Mouse (Mus musculus) heart, embryonic 14.5 days (tissue): Measurements from ENCODE around the gene Gm6588. TPM values are rescaled to one million over a fixed set of nuclear protein-coding genes. Genes with fewer than 3 reads are reported as not detected.

ENCODE experiments used
- ATAC-seq: fragments of 200-750 bp; cut with Nextera tagmentation; 2 replicates; pipeline ENCODE4 v1.8.0; 2017; ENCODE audit warnings: low read depth, moderate TSS enrichment; ENCODE audit not compliant: insufficient number of reproducible peaks, insufficient read depth, low FRiP score
- H3K27ac ChIP-seq, 2 experiments: fragments of 200-500 bp in 1 of 2; fragments of 300-500 bp in 1 of 2; sonication (generic) in 1 of 2; replicated peaks in 1 of 2; 2 replicates each; pipeline ENCODE4 v1.5.1; 2012 to 2014; ENCODE audit warnings: low read depth in 2 of 2, low read length in 2 of 2, control low read depth in 1 of 2, mild to moderate bottlenecking in 1 of 2, mixed read lengths in 1 of 2; ENCODE audit not compliant: control insufficient read depth in 1 of 2, insufficient read depth in 1 of 2
- H3K27me3 ChIP-seq: fragments of 300-500 bp; sonication (generic); 2 replicates; pipeline ENCODE4 v1.6.1; 2014; ENCODE audit warnings: mild to moderate bottlenecking, low read length, control low read depth; ENCODE audit not compliant: control insufficient read depth, insufficient read depth
- H3K36me3 ChIP-seq: fragments of 300-500 bp; sonication (generic); 2 replicates; pipeline ENCODE4 v1.6.1; 2014; ENCODE audit warnings: mild to moderate bottlenecking, control low read depth, low read length, mixed read lengths; ENCODE audit not compliant: control insufficient read depth, insufficient read depth
- H3K4me1 ChIP-seq, 2 experiments: fragments of 200-500 bp in 1 of 2; fragments of 300-500 bp in 1 of 2; sonication (generic) in 1 of 2; 2 replicates each; pipeline ENCODE4 v1.6.1; 2012 to 2014; ENCODE audit warnings: low read length in 2 of 2, control low read depth in 1 of 2, mixed read lengths in 1 of 2; ENCODE audit not compliant: control insufficient read depth in 2 of 2, insufficient read depth in 2 of 2
- H3K4me2 ChIP-seq: fragments of 300-500 bp; sonication (generic); 2 replicates; pipeline ENCODE4 v1.6.1; 2014; ENCODE audit warnings: mild to moderate bottlenecking, low read length
- H3K4me3 ChIP-seq, 2 experiments: fragments of 200-500 bp in 1 of 2; fragments of 300-500 bp in 1 of 2; sonication (generic) in 1 of 2; 2 replicates each; pipeline ENCODE4 v1.5.1; 2012 to 2014; ENCODE audit warnings: low read length in 2 of 2, mild to moderate bottlenecking in 2 of 2, control low read depth in 1 of 2, low read depth in 1 of 2, moderate library complexity in 1 of 2; ENCODE audit not compliant: control insufficient read depth in 1 of 2, insufficient read depth in 1 of 2
- H3K9ac ChIP-seq: fragments of 300-500 bp; sonication (generic); 2 replicates; pipeline ENCODE4 v1.6.1; 2014; ENCODE audit warnings: mild to moderate bottlenecking, low read length
- H3K9me3 ChIP-seq: fragments of 300-500 bp; sonication (generic); 2 replicates; pipeline ENCODE4 v1.6.1; 2016; ENCODE audit warnings: low read length, control low read depth; ENCODE audit not compliant: control insufficient read depth
- WGBS: fragments of 180-500 bp; shearing (Covaris S2); extraction: QIAGEN DNeasy Blood & Tissue Kit; methylation state at CpG from one replicate; pipeline ENCODE4 v1.1.7; 2014; 5-methylcytosine and 5-hydroxymethylcytosine counted together
- polyA plus RNA-seq: library from polyadenylated mRNA; unstranded; fragments of >200 nt; fragmentation: Nextera tagmentation; extraction: Ambion mirVana; gene quantifications from 2 replicates; pipeline ENCODE4 v1.2.1, GENCODE M21; 2014

Gene Gm6588
- polyA plus RNA-seq, 1 experiment from 2014 or later = not detected

GRCm38 (mm10) chr5:112487504-112487903, 38.3 kb downstream of the Gm6588 start:
- H3K27me3 ChIP-seq = peaks cover 29% of the 10 kb centered on the region
- H3K4me3 ChIP-seq = no peak overlapping the region
- no peaks in the 10 kb centered on the region for H3K4me1 ChIP-seq
- 96% methylated on average over 1 of the region's 1 CpGs for WGBS
- no peak overlapping the region for H3K4me2 ChIP-seq
- no peaks in the 10 kb centered on the region for H3K36me3 ChIP-seq
- H3K27ac ChIP-seq = no peak overlapping the region
- ATAC-seq = no peak
- no peak overlapping the region for H3K9ac ChIP-seq
- H3K9me3 ChIP-seq = no peaks in the 10 kb centered on the region

- Histone ChIP-seq H3K4me1 (no peaks in the 10 kb centered on the region), H3K9ac (no peak overlapping the region), H3K9me3 (no peaks in the 10 kb centered on the region), H3K36me3 (no peaks in the 10 kb centered on the region), H3K4me3 (no peak overlapping the region), H3K27me3 (peaks cover 22% of the 10 kb centered on the region), H3K27ac (no peak overlapping the region), H3K4me2 (no peak overlapping the region)
- no peak for ATAC-seq
- 70% methylated on average over 8 of the region's 8 CpGs for WGBS
These were observed 39.0 kb downstream of the Gm6588 start for GRCm38 (mm10) chr5:112488101-112488776.

- ATAC-seq = no peak
- Histone ChIP-seq H3K27me3 (peaks cover 4% of the 10 kb centered on the region; the same call in 1 of the 2 replicates), H3K4me2 (no peak overlapping the region), H3K36me3 (no peaks in the 10 kb centered on the region), H3K27ac (no peak overlapping the region), H3K9me3 (no peaks in the 10 kb centered on the region), H3K4me3 (no peak overlapping the region), H3K4me1 (peaks cover 0 to 3% of the 10 kb centered on the region in 2 experiments; a peak in 1 of 4 replicates), H3K9ac (no peak overlapping the region)
- WGBS = 48% methylated on average over 11 of the region's 11 CpGs
These were observed 42.3 kb downstream of the Gm6588 start for GRCm38 (mm10) chr5:112491489-112491888.

GRCm38 (mm10) chr5:112493492-112493891, 44.3 kb downstream of the Gm6588 start:
- Histone ChIP-seq H3K9ac (no peak overlapping the region), H3K27ac (no peak overlapping the region), H3K4me2 (no peak overlapping the region), H3K27me3 (peaks cover 3% of the 10 kb centered on the region), H3K9me3 (no peaks in the 10 kb centered on the region), H3K4me3 (no peak overlapping the region), H3K36me3 (no peaks in the 10 kb centered on the region), H3K4me1 (peaks cover 0 to 3% of the 10 kb centered on the region in 2 experiments; a peak in 1 of 4 replicates)
- ATAC-seq = peak; percentile 15; the same call in 1 of the 2 replicates
- WGBS = 23% methylated on average over 11 of the region's 11 CpGs

- H3K9me3 ChIP-seq = no peaks in the 10 kb centered on the region
- H3K27ac ChIP-seq = no peak overlapping the region
- H3K9ac ChIP-seq = no peak overlapping the region
- no peak overlapping the region for H3K4me2 ChIP-seq
- no peak overlapping the region for H3K4me3 ChIP-seq
- H3K36me3 ChIP-seq = no peaks in the 10 kb centered on the region
- no peak for ATAC-seq
- H3K27me3 ChIP-seq = peaks cover 3% of the 10 kb centered on the region
- H3K4me1 ChIP-seq = peaks cover 3 to 12% of the 10 kb centered on the region in 2 experiments
- 50% methylated on average over 7 of the region's 7 CpGs for WGBS
These were observed 47.6 kb downstream of the Gm6588 start for GRCm38 (mm10) chr5:112496753-112497369.

GRCm38 (mm10) chr5:112498921-112499917, 50.0 kb downstream of the Gm6588 start:
- Histone ChIP-seq H3K9me3 (no peaks in the 10 kb centered on the region), H3K9ac (no peak overlapping the region), H3K27me3 (peaks cover 3% of the 10 kb centered on the region), H3K4me2 (no peak overlapping the region), H3K27ac (no peak overlapping the region), H3K4me3 (no peak overlapping the region), H3K4me1 (peaks cover 3 to 8% of the 10 kb centered on the region in 2 experiments), H3K36me3 (no peaks in the 10 kb centered on the region)
- 40% methylated on average over 13 of the region's 13 CpGs for WGBS
- no peak for ATAC-seq

- H3K36me3 ChIP-seq = no peaks in the 10 kb centered on the region
- ATAC-seq = no peak
- 58% methylated on average over 8 of the region's 8 CpGs for WGBS
- H3K9ac ChIP-seq = no peak overlapping the region
- H3K9me3 ChIP-seq = no peaks in the 10 kb centered on the region
- H3K27ac ChIP-seq = no peak overlapping the region
- H3K4me2 ChIP-seq = no peak overlapping the region
- H3K4me1 ChIP-seq = peaks cover 3 to 8% of the 10 kb centered on the region in 2 experiments
- peaks cover 3% of the 10 kb centered on the region for H3K27me3 ChIP-seq
- no peak overlapping the region for H3K4me3 ChIP-seq
These were observed 50.9 kb downstream of the Gm6588 start for GRCm38 (mm10) chr5:112499918-112500682.
